In the genomic region with DNA sequence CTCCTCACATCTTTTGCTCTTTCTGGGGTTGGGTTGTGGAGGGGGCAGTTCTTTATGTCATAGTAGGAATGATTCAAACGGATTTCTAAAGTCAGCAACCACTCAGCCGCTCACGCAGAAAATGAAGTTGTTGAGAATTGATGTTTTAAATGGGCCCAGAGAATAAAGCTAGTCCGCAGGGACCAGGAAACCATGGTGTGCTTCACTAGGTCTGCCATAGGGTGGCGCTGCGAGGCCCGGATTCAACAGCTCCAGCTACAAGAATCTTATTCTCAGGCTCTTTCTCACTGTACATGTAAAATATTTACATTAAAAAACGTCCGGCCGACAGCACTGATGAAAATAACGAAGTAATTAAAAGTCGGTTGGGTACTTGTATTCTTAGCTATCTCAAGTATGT, we compare ENCODE assay signal across 8 mouse cellular contexts.
DNase-seq lines count a peak whose midpoint lies in the region; ATAC-seq and TF ChIP-seq lines count a peak whose summit lies in the region.

No protein-coding gene starts in this region.

- H3K4me1 ChIP-seq in lung, embryonic 14.5 days (ENCODE audit: insufficient read depth), result no peaks in the 10 kb centered on the region
- no peaks in the 10 kb centered on the region for H3K4me1 ChIP-seq in midbrain, embryonic 13.5 days (replicated peaks)

- peak; percentile 82 for DNase-seq in lung, embryonic 14.5 days
- no peak for DNase-seq in lung, postnatal 14 days
- peak; percentile 4 for DNase-seq in cerebellum, adult 9-11 months
- peak; percentile 63 for DNase-seq in forelimb bud, embryonic 11.5 days (ENCODE audit: low read depth, low spot score)
- peak; percentile 10 for DNase-seq in layer of hippocampus, adult 9-11 months
- peak; percentile 33 for DNase-seq in urinary bladder, postnatal 25 days (ENCODE audit: low spot score)
- DNase-seq in thymus, adult 18-20 months, result no peak

- no peak overlapping the region for H3K4me2 ChIP-seq in lung, embryonic 14.5 days
- no peak overlapping the region for H3K4me2 ChIP-seq in midbrain, embryonic 13.5 days (replicated peaks)

- 4% methylated on average over 12 of the region's 12 CpGs for WGBS in lung, embryonic 14.5 days
- 14% methylated on average over 12 of the region's 12 CpGs for WGBS in midbrain, embryonic 13.5 days

- no peak overlapping the region for H3K9ac ChIP-seq in lung, embryonic 14.5 days
- no peak overlapping the region for H3K9ac ChIP-seq in midbrain, embryonic 13.5 days (replicated peaks)

- peak; percentile 38; the same call in 1 of the 2 replicates for ATAC-seq in lung, embryonic 14.5 days (ENCODE audit: insufficient read depth)
- ATAC-seq in midbrain, embryonic 13.5 days, result peak; percentile 24; the same call in 1 of the 2 replicates

- H3K36me3 ChIP-seq in lung, embryonic 14.5 days (ENCODE audit: insufficient read depth), result no peaks in the 10 kb centered on the region
- H3K36me3 ChIP-seq in midbrain, embryonic 13.5 days, result no peaks in the 10 kb centered on the region

- H3K27ac ChIP-seq in lung, embryonic 14.5 days (ENCODE audit: low read depth), result no peak overlapping the region
- no peak overlapping the region for H3K27ac ChIP-seq in midbrain, embryonic 13.5 days

- peaks cover 14% of the 10 kb centered on the region; the same call in 1 of the 2 replicates for H3K27me3 ChIP-seq in lung, embryonic 14.5 days (ENCODE audit: insufficient read depth, low read length)
- peaks cover 12% of the 10 kb centered on the region; the same call in 1 of the 2 replicates for H3K27me3 ChIP-seq in midbrain, embryonic 13.5 days

- peak; percentile 78 for TF ChIP-seq CTCF in lung, embryonic 14.5 days (IDR thresholded peaks at IDR 0.05; ENCODE audit: low read depth)

- H3K9me3 ChIP-seq in lung, embryonic 14.5 days (ENCODE audit: low read depth, low read length), result no peaks in the 10 kb centered on the region
- H3K9me3 ChIP-seq in midbrain, embryonic 13.5 days, result no peaks in the 10 kb centered on the region

- no peak overlapping the region for H3K4me3 ChIP-seq in lung, embryonic 14.5 days (ENCODE audit: low read depth, low read length)
- H3K4me3 ChIP-seq in midbrain, embryonic 13.5 days (replicated peaks), result no peak overlapping the region

Comparison
In these comparisons a context has a peak if more than half of its experiments do, and no peak if none do; other contexts are left out.
1. DNase-seq: peak in lung, embryonic 14.5 days (single experiment), cerebellum, adult 9-11 months (single experiment), forelimb bud, embryonic 11.5 days (single experiment), layer of hippocampus, adult 9-11 months (single experiment) and urinary bladder, postnatal 25 days (single experiment); none in lung, postnatal 14 days (single experiment) and thymus, adult 18-20 months (0 of 2).